Mouse (Mus musculus): ENCODE data around the gene Ctbp1.

The Ctbp1 gene

GRCm38 (mm10) chr5:33207136-33207535 lies 67.7 kb downstream of the Ctbp1 start:
- DNase-seq, result no peak

- no peak for DNase-seq
Measured at GRCm38 (mm10) chr5:33206328-33206727, 68.5 kb downstream of the Ctbp1 start.

- DNase-seq, result no peak
Measured at GRCm38 (mm10) chr5:33204284-33204683, 70.5 kb downstream of the Ctbp1 start.

- DNase-seq, result peak; percentile 89
Measured at GRCm38 (mm10) chr5:33203691-33204242, 71.0 kb downstream of the Ctbp1 start.

GRCm38 (mm10) chr5:33203171-33203565 lies 71.6 kb downstream of the Ctbp1 start:
- DNase-seq, result no peak

GRCm38 (mm10) chr5:33202516-33203170 lies 72.2 kb downstream of the Ctbp1 start:
- no peak for DNase-seq

GRCm38 (mm10) chr5:33201697-33202096 lies 73.1 kb downstream of the Ctbp1 start:
- no peak for DNase-seq

GRCm38 (mm10) chr5:33200071-33200470 lies 74.7 kb downstream of the Ctbp1 start:
- no peak for DNase-seq

Data from retina, postnatal 1 day (tissue).